Mouse (Mus musculus) heart, adult 2 months (tissue): ENCODE data around the gene Klhdc8a. TPM values are rescaled to one million over a fixed set of nuclear protein-coding genes. Genes with fewer than 3 reads are reported as not detected.

Experiments used
- DNase-seq, 2 experiments: peaks; one replicate each; pipeline ENCODE4 v3.0.0; 2021
- H3K27ac ChIP-seq: fragments of 200-600 bp; 2 replicates; pipeline ENCODE4 v1.8.1; 2022
- H3K27me3 ChIP-seq: fragments of 200-500 bp; 2 replicates; pipeline ENCODE4 v1.6.1; 2012; ENCODE audit warnings: mild to moderate bottlenecking, low read length, inconsistent platforms, mixed read lengths; ENCODE audit not compliant: control insufficient read depth, insufficient read depth
- H3K36me3 ChIP-seq: fragments of 200-500 bp; 2 replicates; pipeline ENCODE4 v1.6.1; 2012; ENCODE audit warnings: low read length, inconsistent platforms; ENCODE audit not compliant: control insufficient read depth, insufficient read depth
- H3K4me1 ChIP-seq: fragments of 200-500 bp; 2 replicates; pipeline ENCODE4 v1.6.1; 2011; ENCODE audit warnings: low read length; ENCODE audit not compliant: control insufficient read depth, insufficient read depth
- H3K4me3 ChIP-seq: fragments of 200-600 bp; 2 replicates; pipeline ENCODE4 v1.8.1; 2022
- H3K79me2 ChIP-seq: fragments of 200-500 bp; replicated peaks from 2 replicates; pipeline ENCODE4 v1.6.1; 2012; ENCODE audit warnings: mild to moderate bottlenecking, inconsistent platforms, low read length, moderate library complexity, mixed read lengths; ENCODE audit not compliant: control insufficient read depth, insufficient read depth
- H3K9ac ChIP-seq: fragments of 200-500 bp; 2 replicates; pipeline ENCODE4 v1.6.1; 2012; ENCODE audit warnings: low read depth, mild to moderate bottlenecking, control low read depth, inconsistent platforms, low read length, mixed read lengths
- CTCF ChIP-seq: fragments of 200-600 bp; IDR thresholded peaks from 2 replicates; pipeline ENCODE4 v1.8.1; 2022; ENCODE audit warnings: antibody characterized with exemption, mild to moderate bottlenecking, moderate library complexity
- EP300 ChIP-seq: fragments of 200-500 bp; IDR thresholded peaks from 2 replicates; pipeline ENCODE4 v1.6.1; 2011; ENCODE audit warnings: low read depth, low read length, control low read depth; ENCODE audit not compliant: insufficient read depth
- POLR2A ChIP-seq: fragments of 200-500 bp; IDR thresholded peaks from 2 replicates; pipeline ENCODE4 v1.6.1; 2011; ENCODE audit warnings: mild to moderate bottlenecking, low read depth, low read length, control low read depth; ENCODE audit not compliant: insufficient read depth
- WGBS: fragments of 180-500 bp; shearing (Covaris S2); methylation state at CpG from one replicate; pipeline ENCODE4 v1.1.7; 2018; 5-methylcytosine and 5-hydroxymethylcytosine counted together
- intact Hi-C: fragments of 180-260 bp; cut with DNase I; formaldehyde crosslinking; loops from one replicate; pipeline ENCODE4 v1.15.1; 2025
- polyA plus RNA-seq: library from polyadenylated mRNA; depleted of rRNA; stranded (reverse); fragments of >200 nt; gene quantifications from 2 replicates; pipeline ENCODE4 v1.2.3, GENCODE M21; 2012
- total RNA-seq, 2 experiments: library from RNA; stranded (reverse); gene quantifications; 2 replicates each; pipeline ENCODE4 v1.2.3; 2021

Klhdc8a gene
- total and polyA plus RNA-seq, 3 experiments = 15.4 to 21.0 (median 15.9) TPM

- H3K9ac ChIP-seq = no peak overlapping the region
- H3K36me3 ChIP-seq = no peaks in the 10 kb centered on the region
- intact Hi-C loops = no loop called here
- WGBS = 53% methylated on average over 2 of the region's 2 CpGs
- TF ChIP-seq EP300 (no peak), CTCF (no peak), POLR2A (no peak)
- no peaks in the 10 kb centered on the region for H3K27me3 ChIP-seq
- no peak overlapping the region for H3K27ac ChIP-seq
- no peaks in the 10 kb centered on the region for H3K79me2 ChIP-seq
- peaks cover 4% of the 10 kb centered on the region; the same call in 1 of the 2 replicates for H3K4me1 ChIP-seq
- no peak overlapping the region for H3K4me3 ChIP-seq
- DNase-seq = no peak
Observed at GRCm38 (mm10) chr1:132287445-132287844, 11.0 kb upstream of the Klhdc8a start.

GRCm38 (mm10) chr1:132287991-132288451, 10.4 kb upstream of the Klhdc8a start:
- WGBS = 48% methylated on average over 11 of the region's 11 CpGs
- no peaks in the 10 kb centered on the region for H3K27me3 ChIP-seq
- H3K79me2 ChIP-seq = no peaks in the 10 kb centered on the region
- H3K4me1 ChIP-seq = peaks cover 5% of the 10 kb centered on the region
- no peaks in the 10 kb centered on the region for H3K36me3 ChIP-seq
- no peak for DNase-seq
- H3K4me3 ChIP-seq = no peak overlapping the region
- intact Hi-C loops = no loop called here
- TF ChIP-seq CTCF (peak; percentile 7; the same call in 1 of the 2 replicates), EP300 (no peak), POLR2A (no peak)
- H3K27ac ChIP-seq = no peak overlapping the region
- no peak overlapping the region for H3K9ac ChIP-seq

- Histone ChIP-seq H3K27ac (no peak overlapping the region), H3K4me1 (peaks cover 5% of the 10 kb centered on the region), H3K4me3 (no peak overlapping the region), H3K79me2 (no peaks in the 10 kb centered on the region), H3K36me3 (no peaks in the 10 kb centered on the region), H3K27me3 (no peaks in the 10 kb centered on the region), H3K9ac (no peak overlapping the region)
- WGBS = 66% methylated on average over 6 of the region's 6 CpGs
- intact Hi-C loops = no loop called here
- no peak for DNase-seq
- TF ChIP-seq POLR2A (no peak), EP300 (no peak)
Observed at GRCm38 (mm10) chr1:132289965-132290364, 8.5 kb upstream of the Klhdc8a start.

- intact Hi-C loops = no loop called here
- no peak for DNase-seq
- TF ChIP-seq CTCF = no peak
- TF ChIP-seq POLR2A = no peak
- no peak for TF ChIP-seq EP300
- Histone ChIP-seq H3K27ac (no peak overlapping the region), H3K9ac (no peak overlapping the region), H3K4me3 (no peak overlapping the region), H3K4me1 (peaks cover 5% of the 10 kb centered on the region), H3K27me3 (no peaks in the 10 kb centered on the region), H3K36me3 (no peaks in the 10 kb centered on the region), H3K79me2 (no peaks in the 10 kb centered on the region)
- 78% methylated on average over 11 of the region's 11 CpGs for whole genome bisulfite sequencing
Observed at GRCm38 (mm10) chr1:132290921-132291675, 7.3 kb upstream of the Klhdc8a start.

GRCm38 (mm10) chr1:132291706-132292105, 6.7 kb upstream of the Klhdc8a start:
- H3K27me3 ChIP-seq = no peaks in the 10 kb centered on the region
- no peak for DNase-seq
- intact Hi-C loops = no loop called here
- WGBS = 75% methylated on average over 4 of the region's 4 CpGs
- H3K4me3 ChIP-seq = no peak overlapping the region
- H3K36me3 ChIP-seq = no peaks in the 10 kb centered on the region
- peaks cover 5% of the 10 kb centered on the region for H3K4me1 ChIP-seq
- H3K9ac ChIP-seq = no peak overlapping the region
- H3K27ac ChIP-seq = no peak overlapping the region
- no peak for TF ChIP-seq POLR2A
- no peak for TF ChIP-seq CTCF
- no peak for TF ChIP-seq EP300
- H3K79me2 ChIP-seq = no peaks in the 10 kb centered on the region

- no peak overlapping the region for H3K9ac ChIP-seq
Observed at GRCm38 (mm10) chr1:132292318-132293129, 5.9 kb upstream of the Klhdc8a start.

More at GRCm38 (mm10) chr1:132292318-132293129, 5.9 kb upstream of the Klhdc8a start:
- no peak overlapping the region for H3K27ac ChIP-seq
- H3K36me3 ChIP-seq = no peaks in the 10 kb centered on the region
- H3K4me3 ChIP-seq = no peak overlapping the region
- no peaks in the 10 kb centered on the region for H3K79me2 ChIP-seq
- DNase-seq = no peak
- intact Hi-C loops = no loop called here
- 50% methylated on average over 21 of the region's 21 CpGs for WGBS
- TF ChIP-seq EP300 (no peak), CTCF (peak; percentile 22; the same call in 1 of the 2 replicates)
- H3K27me3 ChIP-seq = no peaks in the 10 kb centered on the region
- H3K4me1 ChIP-seq = peaks cover 2% of the 10 kb centered on the region
